Comparison of ENCODE assay signal across 16 mouse cellular contexts in genomic region chr4:104461106-104462011, GRCm38 (mm10).
A peak's percentile ranks its signal among the peaks of the same experiment; 100 is the strongest.
DNase-seq lines count a peak whose midpoint lies in the region; ATAC-seq lines count a peak whose summit lies in the region.
"Had no signal": no experiment of that assay in that cellular context is flagged by ENCODE, and none has a peak within 500 bp of the region (broad histone marks: within the 10 kb centered on the region; RNA-seq: fewer than 3 reads in every experiment).

No protein-coding gene starts in this region.

- intact Hi-C loops in heart, postnatal 36 days (cut with DNase I) = no loop called here

- no peaks in the 10 kb centered on the region for H3K27me3 ChIP-seq in hindbrain, embryonic 16.5 days (replicated peaks; ENCODE audit: control insufficient read depth, insufficient read depth, low read length)
- H3K27me3 ChIP-seq: forebrain, embryonic 13.5 days; heart, embryonic 13.5 days; neural tube, embryonic 13.5 days had no signal

- H3K36me3 ChIP-seq in hindbrain, embryonic 16.5 days (ENCODE audit: control insufficient read depth, insufficient read depth, low read length) = no peaks in the 10 kb centered on the region
- H3K36me3 ChIP-seq: heart, embryonic 13.5 days; neural tube, embryonic 13.5 days had no signal

- 83% methylated on average over 12 of the region's 12 CpGs for WGBS in hindbrain, embryonic 16.5 days

- no peak for ATAC-seq in hindbrain, embryonic 16.5 days
- ATAC-seq: forebrain, embryonic 13.5 days had no signal

- H3K4me1 ChIP-seq in hindbrain, embryonic 16.5 days (ENCODE audit: control insufficient read depth, insufficient read depth, low read depth, low read length) = no peaks in the 10 kb centered on the region; the same call in none of the 2 replicates
- H3K4me1 ChIP-seq: heart, embryonic 13.5 days had no signal

- H3K9ac ChIP-seq in hindbrain, embryonic 16.5 days (ENCODE audit: low read depth, low read length) = no peak overlapping the region
- H3K9ac ChIP-seq: forebrain, embryonic 13.5 days; heart, embryonic 13.5 days; neural tube, embryonic 13.5 days had no signal

- H3K4me2 ChIP-seq in hindbrain, embryonic 16.5 days (ENCODE audit: low read length) = no peak overlapping the region
- H3K4me2 ChIP-seq: forebrain, embryonic 13.5 days; heart, embryonic 13.5 days; neural tube, embryonic 13.5 days had no signal

- DNase-seq in heart, adult 11 months = peak; percentile 61
- no peak for DNase-seq in heart, postnatal 36 days
- peak; percentile 60 for DNase-seq in layer of hippocampus, adult 9-11 months
- no peak for DNase-seq in layer of hippocampus, adult 9-10 months (ENCODE audit: low spot score)
- peak; percentile 54 for DNase-seq in cerebellum, adult 8-10 months
- DNase-seq in cerebellum, adult 9-11 months = peak; percentile 76
- DNase-seq: gastrocnemius, adult 2 months; heart, postnatal 4 days; kidney, adult 2 months; lung, adult 18-20 months; thymus, postnatal 14 days had no signal

- no peaks in the 10 kb centered on the region for H3K9me3 ChIP-seq in hindbrain, embryonic 16.5 days (ENCODE audit: control insufficient read depth, low read length)
- H3K9me3 ChIP-seq: forebrain, embryonic 13.5 days; heart, embryonic 13.5 days; neural tube, embryonic 13.5 days had no signal

- H3K27ac ChIP-seq in hindbrain, embryonic 16.5 days (ENCODE audit: low read depth, low read length) = no peak overlapping the region
- H3K27ac ChIP-seq: forebrain, embryonic 13.5 days; gastrocnemius, adult 2 months; heart, embryonic 13.5 days; neural tube, embryonic 13.5 days; stomach, postnatal 0 days had no signal

- H3K4me3 ChIP-seq in hindbrain, embryonic 16.5 days (ENCODE audit: low read length) = no peak overlapping the region
- H3K4me3 ChIP-seq: forebrain, embryonic 13.5 days; gastrocnemius, adult 2 months; heart, embryonic 13.5 days; neural tube, embryonic 13.5 days had no signal

Comparison
In these comparisons a context has a peak if more than half of its experiments do, and no peak if none do; other contexts are left out.
1. DNase-seq: peak in heart, adult 11 months (single experiment), layer of hippocampus, adult 9-11 months (single experiment), cerebellum, adult 8-10 months (single experiment) and cerebellum, adult 9-11 months (single experiment); none in heart, postnatal 36 days (0 of 2) and layer of hippocampus, adult 9-10 months (single experiment).